Mouse (Mus musculus) heart, embryonic 14.5 days (tissue): ENCODE measurements around the gene Trim8. TPM values are rescaled to one million over a fixed set of nuclear protein-coding genes. Genes with fewer than 3 reads are reported as not detected.

Experiments used
- ATAC-seq: fragments of 200-750 bp; cut with Nextera tagmentation; 2 replicates; pipeline ENCODE4 v1.8.0; 2017; ENCODE audit warnings: low read depth, moderate TSS enrichment; ENCODE audit not compliant: insufficient number of reproducible peaks, insufficient read depth, low FRiP score
- H3K27ac ChIP-seq, 2 experiments: fragments of 200-500 bp in 1 of 2; fragments of 300-500 bp in 1 of 2; sonication (generic) in 1 of 2; replicated peaks in 1 of 2; 2 replicates each; pipeline ENCODE4 v1.5.1; 2012 to 2014; ENCODE audit warnings: low read depth in 2 of 2, low read length in 2 of 2, control low read depth in 1 of 2, mild to moderate bottlenecking in 1 of 2, mixed read lengths in 1 of 2; ENCODE audit not compliant: control insufficient read depth in 1 of 2, insufficient read depth in 1 of 2
- H3K27me3 ChIP-seq: fragments of 300-500 bp; sonication (generic); 2 replicates; pipeline ENCODE4 v1.6.1; 2014; ENCODE audit warnings: mild to moderate bottlenecking, low read length, control low read depth; ENCODE audit not compliant: control insufficient read depth, insufficient read depth
- H3K36me3 ChIP-seq: fragments of 300-500 bp; sonication (generic); 2 replicates; pipeline ENCODE4 v1.6.1; 2014; ENCODE audit warnings: mild to moderate bottlenecking, control low read depth, low read length, mixed read lengths; ENCODE audit not compliant: control insufficient read depth, insufficient read depth
- H3K4me1 ChIP-seq, 2 experiments: fragments of 200-500 bp in 1 of 2; fragments of 300-500 bp in 1 of 2; sonication (generic) in 1 of 2; 2 replicates each; pipeline ENCODE4 v1.6.1; 2012 to 2014; ENCODE audit warnings: low read length in 2 of 2, control low read depth in 1 of 2, mixed read lengths in 1 of 2; ENCODE audit not compliant: control insufficient read depth in 2 of 2, insufficient read depth in 2 of 2
- H3K4me2 ChIP-seq: fragments of 300-500 bp; sonication (generic); 2 replicates; pipeline ENCODE4 v1.6.1; 2014; ENCODE audit warnings: mild to moderate bottlenecking, low read length
- H3K4me3 ChIP-seq, 2 experiments: fragments of 200-500 bp in 1 of 2; fragments of 300-500 bp in 1 of 2; sonication (generic) in 1 of 2; 2 replicates each; pipeline ENCODE4 v1.5.1; 2012 to 2014; ENCODE audit warnings: low read length in 2 of 2, mild to moderate bottlenecking in 2 of 2, control low read depth in 1 of 2, low read depth in 1 of 2, moderate library complexity in 1 of 2; ENCODE audit not compliant: control insufficient read depth in 1 of 2, insufficient read depth in 1 of 2
- H3K9ac ChIP-seq: fragments of 300-500 bp; sonication (generic); 2 replicates; pipeline ENCODE4 v1.6.1; 2014; ENCODE audit warnings: mild to moderate bottlenecking, low read length
- H3K9me3 ChIP-seq: fragments of 300-500 bp; sonication (generic); 2 replicates; pipeline ENCODE4 v1.6.1; 2016; ENCODE audit warnings: low read length, control low read depth; ENCODE audit not compliant: control insufficient read depth
- WGBS: fragments of 180-500 bp; shearing (Covaris S2); extraction: QIAGEN DNeasy Blood & Tissue Kit; methylation state at CpG from one replicate; pipeline ENCODE4 v1.1.7; 2014; 5-methylcytosine and 5-hydroxymethylcytosine counted together
- polyA plus RNA-seq: library from polyadenylated mRNA; unstranded; fragments of >200 nt; fragmentation: Nextera tagmentation; extraction: Ambion mirVana; gene quantifications from 2 replicates; pipeline ENCODE4 v1.2.1, GENCODE M21; 2014

Gene Trim8
- polyA plus RNA-seq, 1 experiment from 2014 or later = 23.4 TPM

DNA sequence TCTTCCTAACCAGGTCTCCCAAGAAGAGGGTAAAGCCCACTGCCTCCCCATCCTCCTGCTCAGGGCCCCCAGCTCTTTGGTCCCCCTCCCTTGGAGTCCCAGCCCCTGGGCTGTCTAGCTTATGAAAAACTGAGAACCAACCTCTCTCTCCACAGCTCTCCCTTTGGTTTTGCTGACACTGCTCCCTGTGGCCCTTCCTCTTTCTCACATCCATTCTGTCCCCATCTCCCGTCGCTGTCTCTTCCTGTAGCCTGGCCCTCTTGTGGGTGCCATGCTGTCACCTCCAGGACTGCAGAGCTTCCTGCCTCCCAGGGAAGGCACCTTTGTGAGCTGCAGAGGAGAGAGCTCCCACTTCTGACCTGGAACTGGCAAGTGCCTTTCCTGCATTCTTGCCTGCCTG lies 14.8 kb upstream of the Trim8 start:
- Histone ChIP-seq H3K9me3 (no peaks in the 10 kb centered on the region), H3K4me1 (peaks cover 68 to 79% of the 10 kb centered on the region in 2 experiments), H3K4me3 (no peak overlapping the region), H3K4me2 (no peak overlapping the region), H3K36me3 (peaks cover 10% of the 10 kb centered on the region), H3K9ac (peak overlapping the region; percentile 25; the same call in 1 of the 2 replicates), H3K27me3 (no peaks in the 10 kb centered on the region), H3K27ac (peak overlapping the region in 1 of 2 experiments; percentile 93; a peak in 3 of 4 replicates)
- ATAC-seq = no peak
- 32% methylated on average over 2 of the region's 2 CpGs for WGBS

DNA sequence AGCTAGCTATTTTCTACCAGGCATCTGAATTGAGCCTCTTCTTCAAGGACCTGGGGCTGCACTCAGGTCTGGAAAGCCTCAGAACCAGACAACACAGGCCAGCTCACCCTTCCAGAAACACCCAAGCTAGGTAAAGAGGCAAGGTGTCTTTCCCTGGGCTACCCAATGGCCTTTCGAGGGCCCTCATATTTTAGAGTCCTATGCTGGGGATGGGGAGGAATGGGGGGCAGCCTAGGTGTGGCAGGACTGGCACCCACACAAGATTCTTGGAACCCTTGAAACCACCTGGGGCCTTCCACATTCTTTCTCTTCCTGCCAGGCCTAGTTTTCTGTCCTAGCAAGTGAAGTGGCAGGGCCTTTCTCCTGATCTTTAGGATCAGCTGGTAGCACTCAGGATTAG lies 12.1 kb upstream of the Trim8 start:
- no peaks in the 10 kb centered on the region for H3K27me3 ChIP-seq
- peaks cover 44 to 51% of the 10 kb centered on the region in 2 experiments for H3K4me1 ChIP-seq
- no peak overlapping the region for H3K27ac ChIP-seq
- 92% methylated on average over 1 of the region's 1 CpGs for WGBS
- ATAC-seq = no peak
- H3K9ac ChIP-seq = no peak overlapping the region
- no peaks in the 10 kb centered on the region for H3K9me3 ChIP-seq
- H3K4me3 ChIP-seq = no peak overlapping the region
- H3K4me2 ChIP-seq = no peak overlapping the region
- H3K36me3 ChIP-seq = peaks cover 10% of the 10 kb centered on the region

DNA sequence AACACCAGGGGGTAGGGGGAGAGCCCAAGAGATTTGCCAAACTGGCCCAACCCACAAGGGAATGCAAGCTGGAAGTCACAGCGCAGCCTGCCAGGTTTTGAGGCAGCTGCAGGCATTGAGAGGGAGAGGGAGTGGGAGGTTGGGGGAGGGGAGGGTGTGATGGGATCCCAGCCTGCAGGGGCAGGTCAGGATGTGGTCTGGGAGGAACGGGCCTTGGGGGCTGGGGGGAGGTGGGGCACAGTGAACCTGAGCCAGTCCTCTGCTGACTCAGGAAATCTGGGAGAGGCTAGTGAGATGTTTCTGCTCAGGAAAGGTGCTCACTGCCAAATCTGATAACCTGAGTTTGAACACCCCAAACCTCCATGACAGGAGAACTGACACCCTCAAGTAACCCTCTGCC lies 10.9 kb upstream of the Trim8 start:
- no peaks in the 10 kb centered on the region for H3K9me3 ChIP-seq
- WGBS = 9% methylated on average over 2 of the region's 2 CpGs
- no peak overlapping the region for H3K4me3 ChIP-seq
- no peak overlapping the region; the same call in 1 of the 2 replicates for H3K9ac ChIP-seq
- no peaks in the 10 kb centered on the region for H3K27me3 ChIP-seq
- H3K27ac ChIP-seq = no peak overlapping the region
- no peak overlapping the region for H3K4me2 ChIP-seq
- H3K4me1 ChIP-seq = peaks cover 32 to 39% of the 10 kb centered on the region in 2 experiments
- peak; percentile 27; the same call in 1 of the 2 replicates for ATAC-seq
- peaks cover 8% of the 10 kb centered on the region for H3K36me3 ChIP-seq

DNA sequence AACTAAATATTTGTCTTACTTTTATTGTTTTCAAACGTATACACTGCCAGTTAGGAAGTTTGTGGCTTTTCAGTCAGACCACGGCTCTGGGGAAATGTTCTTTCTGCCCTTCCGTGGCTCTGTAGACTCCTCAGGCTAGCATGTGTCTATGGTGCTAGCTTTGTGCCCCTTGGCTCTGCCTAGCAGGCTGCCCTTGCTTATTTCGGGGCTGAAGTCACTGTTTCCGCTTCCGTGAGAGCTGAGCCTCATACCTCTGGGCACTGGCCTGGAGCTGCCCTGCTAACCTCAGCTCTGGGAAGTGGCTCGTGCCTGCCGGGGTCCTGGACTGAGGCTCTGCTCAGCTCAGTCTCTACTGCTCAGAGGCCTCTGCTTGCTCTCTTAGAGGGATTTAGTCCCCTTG lies 6.4 kb upstream of the Trim8 start:
- no peak for ATAC-seq
- peaks cover 6 to 7% of the 10 kb centered on the region in 2 experiments; a peak in 3 of 4 replicates for H3K4me1 ChIP-seq
- H3K9ac ChIP-seq = no peak overlapping the region
- H3K4me2 ChIP-seq = no peak overlapping the region
- no peaks in the 10 kb centered on the region for H3K27me3 ChIP-seq
- H3K9me3 ChIP-seq = no peaks in the 10 kb centered on the region
- H3K36me3 ChIP-seq = no peaks in the 10 kb centered on the region
- no peak overlapping the region for H3K27ac ChIP-seq
- no peak overlapping the region for H3K4me3 ChIP-seq
- WGBS = 81% methylated on average over 8 of the region's 8 CpGs

DNA sequence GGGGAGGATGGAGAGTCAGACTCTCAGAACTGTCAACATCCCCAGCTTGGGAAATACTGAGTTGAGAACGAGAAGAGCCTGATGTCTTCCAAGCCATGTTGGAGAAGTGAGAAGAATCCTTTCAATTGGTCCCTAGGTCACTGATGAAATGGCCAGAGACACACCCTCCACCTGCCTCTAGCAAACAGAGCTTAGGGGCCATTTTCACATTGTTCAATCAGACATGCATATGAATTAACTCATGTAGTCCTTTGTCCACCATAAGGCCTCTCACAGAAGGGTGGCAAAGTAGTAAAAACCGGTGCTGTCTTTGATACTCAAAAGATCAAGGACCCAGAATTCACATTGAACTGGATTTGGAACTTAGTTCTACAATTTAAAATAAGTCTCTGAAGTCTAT lies 4.3 kb upstream of the Trim8 start:
- H3K9me3 ChIP-seq = no peaks in the 10 kb centered on the region
- no peak overlapping the region for H3K4me3 ChIP-seq
- H3K27me3 ChIP-seq = no peaks in the 10 kb centered on the region
- no peak overlapping the region for H3K27ac ChIP-seq
- H3K4me2 ChIP-seq = no peak overlapping the region
- H3K4me1 ChIP-seq = no peaks in the 10 kb centered on the region
- no peak for ATAC-seq
- no peak overlapping the region for H3K9ac ChIP-seq
- no peaks in the 10 kb centered on the region for H3K36me3 ChIP-seq
- WGBS = 43% methylated on average over 2 of the region's 2 CpGs

DNA sequence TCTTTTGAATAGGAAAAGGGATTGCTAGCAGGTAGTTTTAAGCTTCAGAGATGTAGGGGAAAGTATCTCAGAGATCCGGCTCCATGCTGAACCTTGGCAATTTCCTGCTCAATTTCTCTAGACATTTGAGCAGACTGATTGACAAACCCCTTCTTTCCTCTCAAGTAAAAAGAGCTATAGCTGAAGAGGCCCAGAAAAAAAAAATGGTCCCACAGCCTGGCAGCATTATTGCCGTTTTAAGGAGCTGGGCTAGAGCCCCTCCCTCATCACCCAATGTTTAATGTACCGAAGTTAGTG lies 2.0 kb upstream of the Trim8 start:
- peak overlapping the region; percentile 65 for H3K9ac ChIP-seq
- peaks cover 0 to 2% of the 10 kb centered on the region in 2 experiments; a peak in 3 of 4 replicates for H3K4me1 ChIP-seq
- H3K9me3 ChIP-seq = no peaks in the 10 kb centered on the region
- no peaks in the 10 kb centered on the region for H3K36me3 ChIP-seq
- 5% methylated on average over 3 of the region's 3 CpGs for WGBS
- H3K4me3 ChIP-seq = peak overlapping the region in 1 of 2 experiments; percentile 26; a peak in 3 of 4 replicates
- no peak for ATAC-seq
- H3K4me2 ChIP-seq = peak overlapping the region; percentile 92
- peak overlapping the region; percentile 71 to 80 for H3K27ac ChIP-seq
- no peaks in the 10 kb centered on the region for H3K27me3 ChIP-seq

DNA sequence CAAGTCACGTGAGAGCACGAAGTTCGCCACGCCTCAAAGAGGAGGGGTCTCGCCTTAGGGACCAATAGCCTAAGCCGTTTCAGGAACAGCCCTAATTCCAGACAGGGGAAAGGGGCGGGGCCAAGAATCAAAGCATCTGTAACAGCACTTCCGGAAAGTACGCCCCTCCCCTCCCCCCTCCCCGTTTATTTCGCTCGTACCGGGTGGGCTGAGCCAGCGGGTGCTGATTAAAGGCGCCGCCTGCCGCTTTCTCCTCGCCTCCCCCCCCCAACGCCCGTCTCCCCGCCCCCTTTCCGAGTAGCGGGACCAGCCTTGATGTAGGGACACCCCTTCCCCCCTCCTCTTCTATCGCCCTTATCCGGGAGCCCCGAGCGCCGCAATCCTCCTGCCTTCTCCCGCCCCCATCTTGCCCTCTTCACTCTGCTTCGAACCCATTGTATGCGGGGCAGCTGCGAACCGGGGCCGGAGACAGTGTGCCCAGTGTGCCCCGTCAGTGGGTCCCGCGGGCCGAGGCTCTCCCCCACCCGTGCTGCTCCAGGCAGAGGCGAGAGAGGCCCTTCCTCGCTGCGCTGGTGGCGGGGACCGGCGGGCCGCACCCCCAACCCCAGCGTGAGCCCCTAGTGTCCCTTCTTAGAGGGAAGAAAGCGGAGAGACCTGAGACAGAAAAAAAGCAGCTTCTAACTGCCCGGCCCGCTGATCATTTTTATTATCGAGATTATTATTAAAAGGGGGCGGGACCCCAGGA lies 1.5 kb upstream of the Trim8 start:
- H3K4me2 ChIP-seq = peak overlapping the region; percentile 92
- H3K4me3 ChIP-seq = peak overlapping the region; percentile 83 to 97
- no peaks in the 10 kb centered on the region for H3K9me3 ChIP-seq
- WGBS = under 1% methylated on average over 43 of the region's 52 CpGs
- peak overlapping the region; percentile 98 for H3K9ac ChIP-seq
- ATAC-seq = peak; percentile 83
- no peaks in the 10 kb centered on the region for H3K27me3 ChIP-seq
- peaks cover 4% of the 10 kb centered on the region for H3K36me3 ChIP-seq
- H3K27ac ChIP-seq = peak overlapping the region; percentile 100
- H3K4me1 ChIP-seq = peaks cover 3 to 7% of the 10 kb centered on the region in 2 experiments
